Comparison of ENCODE assay signal across 20 mouse cellular contexts in the genomic region with DNA sequence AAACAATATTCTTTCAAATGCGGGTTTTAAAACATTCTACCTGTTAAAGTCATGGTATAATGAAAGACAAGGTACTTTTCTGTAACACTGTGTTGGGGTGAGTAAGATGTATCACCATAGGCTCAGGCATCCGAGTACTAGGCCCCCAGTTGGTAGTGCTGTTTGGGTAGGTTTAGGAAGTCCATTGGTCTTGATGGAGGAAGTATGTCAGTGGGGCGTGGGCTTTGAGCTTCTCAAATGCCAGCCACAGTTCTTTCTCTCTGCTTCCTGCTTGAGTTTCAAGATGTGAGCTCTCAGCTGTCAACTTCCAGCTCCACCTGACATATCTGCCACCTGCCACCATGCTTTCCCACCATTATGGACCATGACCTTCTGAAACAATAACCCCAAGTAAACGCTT.
DNase-seq lines count a peak whose midpoint lies in the region; ATAC-seq lines count a peak whose summit lies in the region.
"Had no signal": no experiment of that assay in that cellular context is flagged by ENCODE, and none has a peak within 500 bp of the region (broad histone marks: within the 10 kb centered on the region; RNA-seq: fewer than 3 reads in every experiment).

No protein-coding gene starts in this region.

- no peak overlapping the region for H3K4me2 ChIP-seq in kidney, embryonic 14.5 days (replicated peaks; ENCODE audit: low read depth, low read length)
- H3K4me2 ChIP-seq: embryonic facial prominence, embryonic 12.5 days; forebrain, embryonic 13.5 days; forebrain, embryonic 15.5 days had no signal

- no peaks in the 10 kb centered on the region for H3K27me3 ChIP-seq in kidney, embryonic 14.5 days (ENCODE audit: control insufficient read depth, insufficient read depth, low read length)
- H3K27me3 ChIP-seq: embryonic facial prominence, embryonic 12.5 days; forebrain, embryonic 13.5 days; forebrain, embryonic 15.5 days had no signal

- DNase-seq in CD4-positive, CD25-positive, alpha-beta regulatory T cell, adult 2 months (ENCODE audit: low read depth, low spot score), result peak; percentile 3
- DNase-seq in embryo, embryonic 11 days, result no peak
- no peak for DNase-seq in cerebellum, adult 9-10 months
- DNase-seq: adrenal gland, adult 2 months; adrenal gland, postnatal 10 days; adrenal gland, postnatal 25 days; cerebellum, adult 11 months; cerebellum, adult 18-20 months; cerebellum, adult 8-10 months; cerebellum, postnatal 10 days; cerebellum, postnatal 25 days; forebrain, postnatal 0 days had no signal

- H3K36me3 ChIP-seq in kidney, embryonic 14.5 days (ENCODE audit: control insufficient read depth, insufficient read depth, low read length), result no peaks in the 10 kb centered on the region
- H3K36me3 ChIP-seq: embryonic facial prominence, embryonic 10.5 days; embryonic facial prominence, embryonic 12.5 days; forebrain, embryonic 15.5 days had no signal

- no peak overlapping the region for H3K27ac ChIP-seq in kidney, embryonic 14.5 days (ENCODE audit: low read depth, low read length)
- H3K27ac ChIP-seq: embryonic facial prominence, embryonic 10.5 days; embryonic facial prominence, embryonic 12.5 days; forebrain, embryonic 13.5 days; forebrain, embryonic 15.5 days had no signal

- ATAC-seq in CD4-positive, CD25-positive, alpha-beta regulatory T cell, adult 4 months, result no peak
- peak; percentile 30; the same call in 1 of the 2 replicates for ATAC-seq in granulocyte monocyte progenitor cell, adult 5-6 weeks (replicated peaks; ENCODE audit: poor library complexity, severe bottlenecking)
- peak; percentile 68 for ATAC-seq in megakaryocyte, adult 5-6 weeks (ENCODE audit: poor library complexity, severe bottlenecking)
- no peak for ATAC-seq in kidney, embryonic 14.5 days (ENCODE audit: low FRiP score, low TSS enrichment)
- ATAC-seq: forebrain, embryonic 13.5 days; forebrain, embryonic 15.5 days; forebrain, postnatal 0 days had no signal

- no peak overlapping the region for H3K9ac ChIP-seq in kidney, embryonic 14.5 days (ENCODE audit: low read depth, low read length)
- H3K9ac ChIP-seq: embryonic facial prominence, embryonic 12.5 days; forebrain, embryonic 13.5 days; forebrain, embryonic 15.5 days; forebrain, postnatal 0 days had no signal

- no peaks in the 10 kb centered on the region for H3K9me3 ChIP-seq in kidney, embryonic 14.5 days (ENCODE audit: control insufficient read depth, low read length)
- H3K9me3 ChIP-seq: embryonic facial prominence, embryonic 10.5 days; embryonic facial prominence, embryonic 12.5 days; forebrain, embryonic 13.5 days; forebrain, embryonic 15.5 days had no signal

- H3K4me1 ChIP-seq in kidney, embryonic 14.5 days (ENCODE audit: control insufficient read depth, insufficient read depth, low read length), result no peaks in the 10 kb centered on the region
- H3K4me1 ChIP-seq: embryonic facial prominence, embryonic 12.5 days; forebrain, embryonic 13.5 days; forebrain, embryonic 15.5 days had no signal

- H3K4me3 ChIP-seq in kidney, embryonic 14.5 days (ENCODE audit: low read length), result no peak overlapping the region
- H3K4me3 ChIP-seq: embryonic facial prominence, embryonic 10.5 days; embryonic facial prominence, embryonic 12.5 days; forebrain, embryonic 13.5 days; forebrain, embryonic 15.5 days had no signal

- whole genome bisulfite sequencing in kidney, embryonic 14.5 days, result 96% methylated on average over 4 of the region's 4 CpGs

Comparison
In these comparisons a context has a peak if more than half of its experiments do, and no peak if none do; other contexts are left out.
1. ATAC-seq: peak in granulocyte monocyte progenitor cell, adult 5-6 weeks (single experiment) and megakaryocyte, adult 5-6 weeks (single experiment); none in CD4-positive, CD25-positive, alpha-beta regulatory T cell, adult 4 months (single experiment) and kidney, embryonic 14.5 days (single experiment).